Mouse (Mus musculus): ENCODE measurements around the gene Zfp616. TPM values are rescaled to one million over a fixed set of nuclear protein-coding genes. Genes with fewer than 3 reads are reported as not detected.

Gene Zfp616
- not detected for polyA plus RNA-seq (2017; shearing (Covaris generic))

- ATAC-seq = no peak
These were observed at the start of gene Zfp616 for GRCm38 (mm10) chr11:74069655-74070054. TSS of gene Zfp616 (plus strand) at chr11:74069955.

GRCm38 (mm10) chr11:74051347-74051746 lies 18.4 kb upstream of the Zfp616 start:
- ATAC-seq = no peak

GRCm38 (mm10) chr11:74056451-74056850 lies 13.3 kb upstream of the Zfp616 start, which contains the start of the genes Olfr139 and Olfr399:
TSS of gene Olfr139 (minus strand) at chr11:74056551.
TSS of gene Olfr399 (minus strand) at chr11:74056615.
- ATAC-seq = no peak

GRCm38 (mm10) chr11:74100724-74101123 lies 31.0 kb downstream of the Zfp616 start:
- ATAC-seq = peak; percentile 32

DNA sequence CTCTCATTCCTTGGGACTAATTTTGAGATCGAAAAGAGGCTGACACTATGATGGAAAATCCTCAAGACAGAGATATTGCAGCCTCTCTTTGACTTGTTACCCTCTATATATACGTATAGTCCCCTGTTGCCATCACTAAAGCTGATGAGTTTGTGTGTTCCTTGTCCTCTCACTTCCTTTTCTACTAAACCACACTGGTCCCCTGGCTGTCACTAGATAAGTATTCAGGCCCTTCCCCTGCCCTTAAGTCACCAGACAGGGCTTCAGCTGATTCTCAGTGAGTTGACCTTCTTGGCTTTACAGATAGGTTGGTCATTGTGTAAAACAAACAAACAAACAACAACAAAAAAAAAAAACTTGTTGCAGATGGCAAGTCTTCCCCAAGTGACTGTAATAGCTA lies 31.8 kb downstream of the Zfp616 start:
- no peak for ATAC-seq

DNA sequence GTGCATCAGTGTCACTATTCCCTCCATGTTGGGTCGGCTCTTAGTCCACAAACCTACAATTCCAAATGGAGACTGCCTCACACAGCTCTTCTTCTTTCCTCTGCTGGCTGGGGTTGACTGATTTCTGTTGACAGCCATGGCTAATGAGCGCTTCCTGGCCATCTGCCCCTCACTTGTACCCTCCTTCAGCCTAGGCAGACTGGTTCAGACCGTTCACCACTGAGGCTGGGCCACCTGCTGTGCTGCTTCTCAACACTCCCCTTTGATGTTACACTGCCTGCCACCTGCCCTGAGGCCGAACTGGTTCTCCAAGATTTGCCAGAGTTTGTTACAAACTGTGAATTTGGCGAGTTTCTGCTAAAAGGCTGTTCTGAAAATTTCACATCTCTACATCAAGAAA lies 35.3 kb downstream of the Zfp616 start:
- no peak for ATAC-seq

- no peak for ATAC-seq
These were observed 43.7 kb downstream of the Zfp616 start, which contains the start of gene Olfr401 for GRCm38 (mm10) chr11:74113412-74113811. TSS of gene Olfr401 (plus strand) at chr11:74113712.

Other genes starting within 250 kb of the Zfp616 start
- gene Olfr393, start 218.5 kb upstream of the Zfp616 start, polyA plus RNA-seq (2017; shearing (Covaris generic)) = not detected
- gene Olfr394, start 179.2 kb upstream of the Zfp616 start, polyA plus RNA-seq (2017; shearing (Covaris generic)) = not detected
- not detected for gene Olfr395, start 160.7 kb upstream of the Zfp616 start, polyA plus RNA-seq (2017; shearing (Covaris generic))
- gene Olfr23, start 133.3 kb upstream of the Zfp616 start, polyA plus RNA-seq (2017; shearing (Covaris generic)) = not detected
- not detected for gene Olfr397, start 109.1 kb upstream of the Zfp616 start, polyA plus RNA-seq (2017; shearing (Covaris generic))
- under 1 TPM in 1 of 2 experiments, not detected in 1; 0.07 TPM for gene Olfr398, start 79.5 kb upstream of the Zfp616 start, polyA plus RNA-seq (2017; shearing (Covaris generic))
- gene Olfr139, start 13.4 kb upstream of the Zfp616 start, polyA plus RNA-seq (2017; shearing (Covaris generic)) = under 1 TPM; 0.42 to 0.48 TPM
- not detected for gene Olfr399, start 13.3 kb upstream of the Zfp616 start, polyA plus RNA-seq (2017; shearing (Covaris generic))
- gene Olfr401, start 43.8 kb downstream of the Zfp616 start, polyA plus RNA-seq (2017; shearing (Covaris generic)) = not detected
- gene Olfr402, start 83.6 kb downstream of the Zfp616 start, polyA plus RNA-seq (2017; shearing (Covaris generic)) = not detected
- not detected for gene Olfr403, start 116.3 kb downstream of the Zfp616 start, polyA plus RNA-seq (2017; shearing (Covaris generic))
- gene Olfr43, start 141.4 kb downstream of the Zfp616 start, polyA plus RNA-seq (2017; shearing (Covaris generic)) = not detected
- under 1 TPM in 1 of 2 experiments, not detected in 1; 0.46 TPM for gene Olfr406, start 189.9 kb downstream of the Zfp616 start, polyA plus RNA-seq (2017; shearing (Covaris generic))
- not detected for gene Olfr59, start 213.8 kb downstream of the Zfp616 start, polyA plus RNA-seq (2017; shearing (Covaris generic))